Mouse (Mus musculus) cerebellum, postnatal 10 days (tissue): Measurements from ENCODE around the gene Itga8.

Source experiments
- DNase-seq, 2 experiments: peaks; one replicate each; pipeline ENCODE4 v3.0.0; 2021; ENCODE audit warnings: mixed read lengths in 2 of 2

Gene Itga8

DNA sequence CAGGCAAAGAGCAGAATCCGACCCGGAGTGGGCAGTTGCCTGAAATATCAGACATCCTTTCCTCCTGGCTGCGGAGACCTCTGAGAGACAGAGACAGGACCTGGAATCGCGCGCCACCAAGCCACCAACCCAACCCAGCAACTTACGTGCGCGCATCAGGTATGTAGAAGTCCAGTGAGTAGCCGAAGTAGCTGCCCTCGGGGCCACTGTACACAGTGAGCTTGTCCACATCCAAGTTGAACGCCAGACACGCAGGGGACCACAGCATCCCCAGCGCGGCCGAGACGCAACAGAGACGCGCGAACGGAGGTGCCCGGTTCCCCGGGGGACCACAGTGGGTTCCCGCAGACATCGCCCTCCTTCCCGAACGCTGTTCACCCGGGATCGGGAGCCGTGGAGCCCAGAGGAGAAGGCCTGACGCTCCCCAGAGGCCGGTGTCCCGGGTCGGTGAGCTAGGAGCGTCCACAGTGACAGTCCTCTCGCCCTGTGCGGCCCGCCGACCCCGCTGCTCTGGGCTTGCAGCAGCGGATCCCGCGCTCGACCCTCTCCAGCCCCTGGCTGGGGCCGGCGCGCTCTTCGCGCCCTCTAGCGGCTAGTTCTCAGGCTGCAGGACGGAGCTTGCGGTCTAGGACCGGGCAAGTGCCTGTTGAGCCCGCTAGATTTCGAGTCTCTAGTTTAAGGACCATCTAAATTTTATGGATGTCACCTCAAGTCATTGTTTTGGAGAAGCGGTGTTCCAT, at the start of gene Itga8:
Itga8 (minus strand) TSS at position 492 of the 740 bp plus-strand sequence.
- peak; percentile 94 for DNase-seq

DNA sequence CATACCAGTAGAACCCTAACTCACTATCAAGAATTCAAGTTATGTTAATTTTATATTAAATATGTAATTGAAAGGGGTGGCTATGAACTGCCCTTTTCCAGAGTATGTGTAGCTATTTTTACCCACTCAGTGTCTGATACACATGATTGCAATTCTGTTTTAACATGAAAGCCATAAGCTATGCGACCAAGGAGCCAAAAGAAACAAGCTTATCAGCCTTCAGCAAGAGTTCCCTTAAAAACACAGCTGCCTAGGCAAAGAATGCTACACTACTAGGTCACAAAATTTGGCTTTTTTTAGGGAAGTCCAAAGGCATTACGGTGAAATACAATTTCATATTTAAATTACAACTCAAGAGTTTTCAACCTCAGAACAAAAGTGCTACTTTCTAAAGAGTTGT, 47.2 kb upstream of the Itga8 start:
- no peak for DNase-seq

GRCm38 (mm10) chr2:12331962-12332361, 30.2 kb upstream of the Itga8 start:
- no peak for DNase-seq

DNA sequence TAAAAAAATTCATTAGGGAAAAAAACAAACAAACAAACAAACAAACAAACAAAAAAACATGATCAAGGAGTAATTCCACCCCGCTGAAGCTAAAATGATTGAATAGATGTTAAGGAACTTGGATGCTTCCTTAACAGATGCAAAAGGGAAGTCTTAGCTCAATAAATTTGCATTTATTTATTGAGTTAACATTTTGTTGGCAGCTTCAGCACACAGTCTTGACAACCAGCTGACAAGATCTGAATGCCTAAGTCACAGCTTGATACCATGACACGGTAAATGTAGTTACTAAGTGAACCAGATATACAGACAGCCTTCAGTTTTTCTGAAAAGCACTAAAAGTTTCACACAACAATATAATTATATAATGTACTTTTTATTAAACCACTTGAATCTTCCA, 27.9 kb upstream of the Itga8 start:
- DNase-seq = no peak

DNA sequence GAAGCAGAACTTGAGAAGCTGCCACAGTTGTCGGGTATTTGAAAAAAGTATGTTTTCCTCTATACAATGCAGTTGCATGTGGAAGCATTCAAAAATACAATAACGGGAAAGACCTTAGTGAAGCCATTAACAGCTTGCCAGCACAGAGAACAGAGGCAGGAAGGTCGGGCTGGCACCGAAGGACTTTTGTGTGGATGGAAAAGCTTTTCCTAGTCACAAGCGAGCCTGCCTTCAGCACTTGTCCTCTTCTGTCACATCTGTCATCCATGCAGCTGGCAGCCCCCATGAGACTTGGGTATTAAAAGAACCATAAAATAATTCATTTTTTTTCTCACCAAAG, 27.3 kb upstream of the Itga8 start:
- no peak for DNase-seq

- no peak for DNase-seq
These were observed 26.8 kb upstream of the Itga8 start for GRCm38 (mm10) chr2:12328355-12329067.

DNA sequence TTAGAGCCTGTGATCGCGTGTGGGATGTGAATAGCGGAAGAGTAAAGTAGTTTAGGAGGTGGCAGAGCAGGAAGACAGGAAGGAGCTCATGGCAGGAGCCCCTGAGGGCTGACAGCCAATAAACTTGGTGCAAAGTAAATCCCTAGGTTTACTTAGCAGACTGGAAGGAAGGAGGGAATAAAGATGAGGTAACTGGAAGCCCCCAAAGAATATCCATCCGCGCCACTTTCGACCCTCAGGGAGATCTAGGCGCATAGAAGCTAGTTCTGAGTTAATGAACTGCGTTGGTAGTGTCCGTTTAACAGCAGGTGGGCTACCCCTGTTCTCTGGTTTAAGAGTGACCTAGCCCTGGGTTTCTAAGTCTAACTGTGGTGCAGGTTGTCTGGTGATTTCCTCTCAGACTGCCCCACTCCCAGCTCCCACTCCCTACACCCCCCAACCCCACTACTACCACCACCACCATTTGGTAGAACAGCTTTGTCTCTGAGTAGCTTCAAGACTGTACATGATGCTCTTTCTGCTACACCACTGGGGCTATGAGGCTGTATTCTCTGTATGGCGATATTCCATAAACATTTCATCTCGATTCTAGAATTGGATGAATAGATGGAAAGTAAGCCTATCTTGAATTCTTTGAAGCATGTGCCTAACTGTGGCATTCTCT, 26.1 kb upstream of the Itga8 start:
- DNase-seq = no peak

GRCm38 (mm10) chr2:12327216-12327615, 25.5 kb upstream of the Itga8 start:
- peak; percentile 41 to 49 for DNase-seq

- DNase-seq = no peak
These were observed 24.1 kb upstream of the Itga8 start for GRCm38 (mm10) chr2:12325868-12326267.

GRCm38 (mm10) chr2:12325417-12325816, 23.7 kb upstream of the Itga8 start:
- DNase-seq = peak; percentile 37 to 49

DNA sequence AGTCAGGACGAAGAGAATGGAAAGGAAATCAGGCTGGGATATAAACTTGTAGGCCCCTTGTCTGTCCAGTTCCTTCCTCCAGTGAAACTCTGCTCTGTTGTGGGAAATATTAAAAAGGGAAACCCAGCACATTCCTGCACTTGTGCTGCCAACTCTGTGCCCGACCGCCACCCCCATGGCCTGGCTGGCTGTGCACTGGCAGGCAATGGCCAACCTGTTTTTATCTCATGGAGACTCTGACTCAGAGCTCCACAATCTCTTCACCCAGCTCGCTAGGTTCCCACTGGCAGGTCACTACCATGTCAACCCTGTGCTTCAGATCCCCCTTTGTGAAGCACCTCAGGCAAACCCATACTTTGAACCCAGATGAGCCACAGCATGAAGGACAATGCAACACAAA, 19.2 kb upstream of the Itga8 start:
- DNase-seq = no peak

DNA sequence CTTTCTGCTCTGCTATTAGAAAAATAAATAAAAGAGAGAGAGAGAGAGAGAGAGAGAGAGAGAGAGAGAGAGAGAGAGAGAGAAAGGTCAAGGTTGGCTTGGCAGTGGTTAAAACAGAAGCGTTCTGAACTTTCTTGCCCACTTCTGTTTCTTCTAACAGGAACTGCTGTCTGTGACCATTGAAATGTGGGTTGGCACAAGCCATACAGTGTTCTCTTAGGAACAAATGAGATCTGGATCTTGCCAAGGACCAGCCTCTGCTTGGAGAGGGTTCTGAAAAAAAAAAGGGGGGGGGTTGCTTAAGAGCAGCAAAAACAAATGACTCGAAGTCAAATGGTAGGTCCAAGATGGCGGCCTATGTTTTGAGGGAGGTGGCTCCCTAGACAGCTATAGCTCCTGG, 17.0 kb upstream of the Itga8 start:
- DNase-seq = no peak

- DNase-seq = peak; percentile 25 to 26
These were observed 16.3 kb upstream of the Itga8 start for GRCm38 (mm10) chr2:12318036-12318435.

GRCm38 (mm10) chr2:12317343-12317742, 15.6 kb upstream of the Itga8 start:
- peak in 1 of 2 experiments; percentile 25 for DNase-seq

- DNase-seq = peak in 1 of 2 experiments; percentile 30
These were observed 14.6 kb upstream of the Itga8 start for GRCm38 (mm10) chr2:12316361-12316760.

GRCm38 (mm10) chr2:12314028-12314427, 12.3 kb upstream of the Itga8 start:
- DNase-seq = no peak

- no peak for DNase-seq
These were observed 6.7 kb upstream of the Itga8 start for GRCm38 (mm10) chr2:12308466-12308865.

DNA sequence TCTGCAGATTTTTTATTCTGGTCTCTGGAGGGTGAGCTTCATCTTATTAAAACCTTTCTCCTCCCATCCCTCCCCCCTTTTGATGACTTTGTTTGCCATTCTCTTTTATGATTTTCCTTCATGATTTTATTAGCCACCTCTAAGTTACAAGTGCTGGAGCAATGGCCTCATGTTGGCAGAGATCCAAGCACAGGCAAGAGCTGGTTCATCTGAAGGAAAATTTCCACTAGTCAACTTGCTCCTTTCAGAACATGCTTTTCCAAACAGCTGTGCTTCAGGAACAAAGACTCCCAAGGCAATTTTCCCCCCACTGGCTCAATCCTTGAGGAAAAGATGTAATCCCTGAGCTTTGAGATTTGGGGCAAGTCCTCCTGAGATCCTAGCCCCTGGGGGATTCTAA, 5.6 kb upstream of the Itga8 start:
- peak in 1 of 2 experiments; percentile 21 for DNase-seq

DNA sequence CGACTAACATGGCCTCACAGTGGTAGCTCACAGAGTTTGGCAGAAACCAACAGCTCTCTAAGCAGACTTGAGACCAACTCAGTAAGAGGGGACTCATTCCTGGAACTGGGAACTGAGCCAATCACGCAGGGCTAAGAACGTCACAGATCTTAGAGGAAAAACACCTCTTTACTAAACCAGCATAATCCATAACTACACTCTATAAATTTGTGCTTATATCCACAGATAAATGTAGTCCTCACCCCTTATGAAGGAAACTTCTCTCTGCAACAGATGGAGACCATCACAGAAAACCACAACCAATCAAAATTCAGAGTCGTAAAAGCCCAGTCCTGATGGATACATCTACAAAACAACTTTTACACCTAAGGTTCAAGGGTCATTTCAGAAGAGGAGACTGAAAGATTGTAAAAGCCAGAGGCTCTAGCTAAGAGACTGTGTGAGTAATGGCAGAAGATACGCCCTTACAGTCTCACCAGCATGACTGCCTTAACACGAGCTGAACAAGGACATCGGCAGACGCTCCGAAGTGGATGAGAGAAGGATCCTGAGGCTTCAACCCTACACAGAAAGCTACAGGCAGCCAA, 3.4 kb upstream of the Itga8 start:
- no peak for DNase-seq

GRCm38 (mm10) chr2:12300449-12301228, 1.1 kb downstream of the Itga8 start:
- no peak for DNase-seq

DNA sequence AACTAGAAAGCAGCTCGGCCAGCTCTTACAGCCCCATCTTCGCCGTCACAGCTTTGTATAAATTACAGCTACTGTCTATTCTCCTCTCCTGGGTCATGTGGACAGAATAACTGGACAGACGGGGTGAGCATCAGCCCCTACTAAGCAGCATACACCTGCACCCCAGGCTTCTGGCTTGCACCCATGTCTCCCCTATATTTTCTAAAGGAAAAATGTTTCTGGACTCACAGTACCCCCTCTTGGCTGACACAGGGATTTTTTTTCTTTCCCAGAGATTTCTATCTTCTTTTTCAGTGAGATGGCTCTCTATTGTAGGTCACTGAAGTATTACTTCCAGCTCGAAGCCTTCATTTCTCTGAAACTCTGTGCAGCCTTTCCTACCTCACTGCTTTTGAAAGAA, 4.4 kb downstream of the Itga8 start:
- DNase-seq = peak; percentile 80 to 85

GRCm38 (mm10) chr2:12295150-12295549, 6.6 kb downstream of the Itga8 start:
- no peak for DNase-seq

DNA sequence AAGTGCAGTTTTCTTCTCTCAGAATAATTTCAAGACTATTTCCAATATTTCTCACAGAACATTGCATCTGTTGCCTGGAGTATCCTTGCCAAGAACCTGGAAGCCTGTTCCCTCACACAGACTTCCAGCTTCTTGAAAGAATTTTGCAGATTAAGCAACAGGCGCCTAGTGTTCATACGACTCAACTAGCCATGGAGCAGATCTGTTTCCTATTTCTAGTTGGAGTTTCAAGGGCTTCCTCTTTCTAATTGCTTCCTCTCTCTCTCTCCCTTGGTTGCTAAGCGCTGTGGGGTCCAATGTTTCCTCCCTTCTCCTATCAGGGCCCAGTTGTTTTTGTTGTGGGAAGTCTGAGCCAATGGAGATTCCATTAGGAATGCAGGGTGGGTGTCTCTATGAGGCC, 7.7 kb downstream of the Itga8 start:
- DNase-seq = no peak
